Mouse (Mus musculus) gastrocnemius, postnatal 36 days (tissue): ENCODE results near the gene Large1. TPM values are rescaled to one million over a fixed set of nuclear protein-coding genes. Genes with fewer than 3 reads are reported as not detected.
"Not testable (repeated sequence)": the region's sequence is repeated elsewhere in the genome, so short reads cannot be mapped to it uniquely, and the experiment has no call there.

ENCODE experiments used
- DNase-seq, 2 experiments: peaks; one replicate each; pipeline ENCODE4 v3.0.0; 2022
- intact Hi-C: fragments of 180-260 bp; cut with DNase I; formaldehyde crosslinking; loops from one replicate; pipeline ENCODE4 v1.15.1; 2025
- long read RNA-seq, 2 experiments: library from polyadenylated mRNA; stranded (forward); transcript quantifications; one replicate each; pipeline ENCODE4 v2.0.0; 2021
- total RNA-seq, 2 experiments: library from RNA; stranded (reverse); gene quantifications; 2 replicates each; pipeline ENCODE4 v1.2.3; 2021

Gene Large1
- total RNA-seq = 10 to 100 TPM; 22.5 to 23.6 TPM
- long read RNA-seq, experiment 1, partial matches to known transcripts = 2 of 5 reads
- long read RNA-seq, experiment 1, other reads (novel, unspliced or antisense) = 3 of 5 reads
- long read RNA-seq, experiment 2, partial matches to known transcripts = 2 of 4 reads
- long read RNA-seq, experiment 2, other reads (novel, unspliced or antisense) = 2 of 4 reads

DNA sequence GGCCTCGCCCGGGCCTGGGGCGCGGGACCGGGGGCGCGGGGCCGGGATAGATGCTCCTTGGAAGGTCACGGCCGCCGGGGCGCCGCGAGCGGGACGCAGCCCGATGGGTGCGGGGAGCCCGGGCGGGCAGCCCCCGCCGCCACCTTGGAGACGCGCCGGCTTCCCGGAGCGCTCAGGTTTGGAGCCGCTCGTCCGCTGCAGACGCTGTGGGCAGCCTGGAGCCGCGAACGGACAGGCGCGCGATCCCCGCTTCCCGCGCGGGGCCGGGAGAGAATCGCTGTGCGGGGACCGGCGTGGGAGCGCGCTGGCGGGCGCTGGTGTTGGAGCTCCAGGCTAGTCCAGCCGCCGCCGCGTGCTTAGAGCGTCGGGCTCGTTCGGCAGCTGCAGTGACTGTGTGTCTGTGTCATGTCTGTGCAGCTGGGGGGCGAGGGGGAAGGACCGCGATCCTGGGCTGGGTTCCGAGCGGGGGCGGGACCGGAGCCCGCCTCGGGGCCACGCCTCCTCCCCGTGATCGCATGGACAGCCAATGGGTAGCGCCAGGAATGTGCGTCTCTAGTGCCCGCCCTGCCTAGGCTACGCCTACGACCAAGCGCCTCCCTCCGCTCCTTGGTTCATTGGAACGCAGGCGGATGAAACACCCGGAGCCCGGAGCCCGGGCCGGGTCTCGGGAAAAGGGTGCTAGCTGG, at the start of gene Large1:
TSS of gene Large1 (minus strand) at position 433 of the 686 bp plus-strand sequence.
- peak; percentile 95 to 97 for DNase-seq
- intact Hi-C loops = loop anchor here (5.0 kb wide), 2 partner anchors 121 to 346 kb away; no protein-coding TSS in a partner anchor

DNA sequence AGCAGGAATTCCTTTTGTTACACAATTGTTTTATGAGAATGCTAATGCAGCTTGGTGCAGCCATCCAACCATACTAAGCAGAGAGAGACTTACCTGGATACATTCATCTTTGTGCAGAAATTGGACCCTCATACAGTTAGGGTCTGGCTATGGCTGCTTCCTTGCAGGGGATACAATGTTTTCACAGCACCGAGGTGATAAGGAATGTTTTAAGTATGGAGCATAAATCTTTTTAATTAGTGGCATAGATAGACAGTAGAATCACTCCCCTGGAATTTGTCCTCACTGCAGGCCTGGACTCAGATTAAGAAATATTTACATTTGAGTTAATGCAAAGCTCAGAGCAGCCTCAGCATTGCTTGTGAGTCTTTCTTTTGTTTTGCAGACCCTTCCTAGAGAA, 47.0 kb upstream of the Large1 start:
- DNase-seq = no peak
- intact Hi-C loops = no loop called here

GRCm38 (mm10) chr8:73373001-73373400, 19.7 kb upstream of the Large1 start:
- DNase-seq, intact Hi-C loops: not testable (repeated sequence)

GRCm38 (mm10) chr8:73355979-73356378, 2.6 kb upstream of the Large1 start:
- intact Hi-C loops = no loop called here
- peak in 1 of 2 experiments; percentile 16 for DNase-seq

- intact Hi-C loops = loop anchor here (5.0 kb wide), 2 partner anchors 122 to 347 kb away; no protein-coding TSS in a partner anchor
- peak; percentile 22 to 42 for DNase-seq
These were observed 1.0 kb upstream of the Large1 start for GRCm38 (mm10) chr8:73354201-73354881.

- no peak for DNase-seq
These were observed 447 bp upstream of the Large1 start for GRCm38 (mm10) chr8:73353794-73354179.

DNA sequence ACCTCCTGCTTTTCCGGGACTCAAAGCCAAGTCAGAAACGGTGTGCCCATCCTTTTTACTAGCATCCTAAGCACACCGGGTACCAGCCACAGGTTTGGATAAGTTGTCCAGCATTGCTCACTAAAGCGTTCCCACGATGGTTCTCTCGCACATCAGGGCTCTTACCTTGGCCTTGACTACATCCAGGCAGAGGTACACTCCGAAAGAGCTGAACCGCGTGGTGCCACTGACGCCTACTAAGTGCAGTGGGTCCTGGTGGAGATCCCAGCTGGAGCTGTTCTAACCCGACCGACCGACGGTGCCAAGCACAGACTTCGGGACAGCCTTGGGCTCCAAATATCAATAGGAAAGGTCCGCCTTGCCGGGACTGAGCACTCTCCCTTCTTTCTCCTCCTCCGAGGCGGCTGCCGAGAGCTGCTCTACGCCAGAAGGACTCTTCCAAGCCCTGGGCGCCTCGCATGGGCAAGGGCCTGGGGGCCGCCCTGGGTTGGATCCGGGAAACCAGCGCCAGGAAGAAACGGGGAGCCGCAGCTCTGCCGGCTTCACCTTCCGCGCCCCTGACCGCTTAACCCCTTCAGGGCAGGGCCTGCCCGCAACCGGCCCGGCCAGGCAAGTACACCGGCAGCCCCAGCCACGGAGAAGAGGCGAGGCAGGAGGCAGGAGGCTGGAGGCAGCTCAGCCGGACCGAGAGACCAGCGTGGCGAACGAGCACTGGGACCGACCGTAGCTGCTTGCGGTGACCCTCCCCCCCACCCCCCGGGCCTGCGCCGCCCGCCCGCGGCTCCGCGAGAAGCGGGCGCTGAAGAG, 836 bp downstream of the Large1 start:
- peak; percentile 29 to 40 for DNase-seq
- intact Hi-C loops = loop anchor here (5.0 kb wide), 2 partner anchors 120 to 345 kb away; no protein-coding TSS in a partner anchor

More at GRCm38 (mm10) chr8:73353794-73354179, 447 bp upstream of the Large1 start:
- intact Hi-C loops = loop anchor here (5.0 kb wide), 2 partner anchors 121 to 346 kb away; no protein-coding TSS in a partner anchor

DNA sequence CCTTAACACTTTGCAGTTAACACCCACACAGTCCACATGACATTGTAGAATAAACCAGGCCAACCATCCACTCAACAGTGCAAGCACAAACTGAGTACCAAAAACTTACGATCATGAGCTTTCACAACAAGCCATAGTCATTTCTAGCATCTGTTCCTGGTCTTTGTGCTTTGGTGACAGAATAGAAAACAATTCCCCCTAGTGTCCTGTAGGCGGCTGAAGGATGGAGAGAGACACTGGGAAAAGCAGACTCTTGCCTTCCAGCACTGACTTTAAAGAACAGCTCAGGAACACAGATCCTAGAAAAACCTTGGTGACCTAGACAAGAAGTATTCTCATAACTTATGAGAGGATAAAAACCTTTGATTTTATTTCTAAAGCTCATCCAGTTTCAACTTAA, 3.0 kb downstream of the Large1 start:
- intact Hi-C loops = loop anchor here (5.0 kb wide), 2 partner anchors 118 to 343 kb away; no protein-coding TSS in a partner anchor
- no peak for DNase-seq

- intact Hi-C loops = no loop called here
- DNase-seq = peak in 1 of 2 experiments; percentile 40
These were observed 10.5 kb downstream of the Large1 start for GRCm38 (mm10) chr8:73342761-73343395.

- no peak for DNase-seq
- intact Hi-C loops = no loop called here
These were observed 16.5 kb downstream of the Large1 start for GRCm38 (mm10) chr8:73336845-73337244.

- no peak for DNase-seq
- intact Hi-C loops = no loop called here
These were observed 24.2 kb downstream of the Large1 start for GRCm38 (mm10) chr8:73329131-73329530.

DNA sequence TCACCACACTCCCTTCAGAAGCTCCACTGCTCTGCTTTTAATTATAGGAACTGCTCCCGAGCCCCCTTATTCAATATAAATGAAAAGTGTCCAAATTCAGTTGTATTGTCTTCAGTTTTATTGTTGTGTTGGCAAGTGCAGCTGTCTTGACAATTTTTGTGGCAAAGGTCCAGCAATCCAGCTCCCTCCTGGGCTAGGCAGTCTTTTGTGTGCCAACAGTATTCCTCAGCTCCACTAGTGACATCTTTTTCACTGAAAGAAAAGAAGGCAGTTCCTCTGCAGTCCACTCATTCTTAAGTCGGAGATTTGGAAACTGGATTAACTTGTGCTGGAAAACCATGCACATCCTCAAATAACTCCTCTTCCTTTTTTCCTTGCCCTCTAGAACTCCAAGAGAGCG, 25.3 kb downstream of the Large1 start:
- intact Hi-C loops = no loop called here
- no peak for DNase-seq

- no peak for DNase-seq
- intact Hi-C loops = no loop called here
These were observed 28.7 kb downstream of the Large1 start for GRCm38 (mm10) chr8:73324667-73325066.

- intact Hi-C loops = no loop called here
- no peak for DNase-seq
These were observed 29.7 kb downstream of the Large1 start for GRCm38 (mm10) chr8:73323591-73323990.

DNA sequence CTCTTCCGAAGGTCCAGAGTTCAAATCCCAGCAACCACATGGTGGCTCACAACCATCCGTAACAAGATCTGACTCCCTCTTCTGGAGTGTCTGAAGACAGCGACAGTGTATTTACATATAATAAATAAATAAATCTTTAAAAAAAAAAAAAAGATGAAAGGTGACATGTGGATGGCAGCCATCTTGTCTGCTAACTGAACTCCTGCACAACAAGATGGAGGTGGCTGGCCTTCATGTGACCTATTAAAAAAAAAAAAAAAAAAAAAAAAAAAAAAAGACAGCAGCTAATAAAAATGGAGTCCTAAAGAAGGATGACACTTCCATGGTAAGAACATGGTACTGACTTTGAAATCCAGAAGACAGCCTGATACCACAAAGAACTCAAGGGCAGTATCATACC, 33.8 kb downstream of the Large1 start:
- intact Hi-C loops, DNase-seq: not testable (repeated sequence)

DNA sequence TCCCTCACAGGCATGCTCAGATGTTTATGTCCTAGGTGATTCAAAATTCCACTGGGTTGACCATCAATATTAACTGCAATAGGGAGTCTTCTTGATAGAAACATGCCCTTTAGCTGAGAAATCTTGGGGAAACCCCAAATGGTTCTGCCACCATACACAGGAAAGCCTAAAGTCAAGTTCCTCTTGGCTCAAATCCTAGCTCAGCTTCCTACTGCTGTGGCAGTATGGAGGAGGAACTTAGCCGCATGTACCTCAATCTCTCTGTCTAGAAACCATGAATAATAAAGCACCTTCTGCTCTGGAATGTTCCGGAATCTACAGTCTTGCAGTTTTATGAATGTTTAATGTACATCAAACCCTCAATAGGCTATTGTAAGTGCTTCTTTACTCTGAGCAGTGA, 39.4 kb downstream of the Large1 start:
- intact Hi-C loops = no loop called here
- no peak for DNase-seq

GRCm38 (mm10) chr8:73312714-73313607, 40.4 kb downstream of the Large1 start:
- intact Hi-C loops = no loop called here
- peak in 1 of 2 experiments; percentile 14 for DNase-seq

- intact Hi-C loops = no loop called here
These were observed 42.9 kb downstream of the Large1 start for GRCm38 (mm10) chr8:73310471-73310870.

GRCm38 (mm10) chr8:73310036-73310435, 43.3 kb downstream of the Large1 start:
- no peak for DNase-seq
- intact Hi-C loops = no loop called here

More at GRCm38 (mm10) chr8:73310471-73310870, 42.9 kb downstream of the Large1 start:
- no peak for DNase-seq
